Mouse (Mus musculus) effector memory CD4-positive, alpha-beta T cell, adult 5 months (primary cell): Measurements from ENCODE around the gene Casd1. TPM values are rescaled to one million over a fixed set of nuclear protein-coding genes. Genes with fewer than 3 reads are reported as not detected.

Source experiments
- polyA plus RNA-seq: library from polyadenylated mRNA; unstranded; fragments of 100-300 nt; shearing (Covaris generic); gene quantifications from one replicate; pipeline ENCODE4 v1.2.1, GENCODE M21; 2017

Casd1 gene
- polyA plus RNA-seq = 22.4 TPM

DNA sequence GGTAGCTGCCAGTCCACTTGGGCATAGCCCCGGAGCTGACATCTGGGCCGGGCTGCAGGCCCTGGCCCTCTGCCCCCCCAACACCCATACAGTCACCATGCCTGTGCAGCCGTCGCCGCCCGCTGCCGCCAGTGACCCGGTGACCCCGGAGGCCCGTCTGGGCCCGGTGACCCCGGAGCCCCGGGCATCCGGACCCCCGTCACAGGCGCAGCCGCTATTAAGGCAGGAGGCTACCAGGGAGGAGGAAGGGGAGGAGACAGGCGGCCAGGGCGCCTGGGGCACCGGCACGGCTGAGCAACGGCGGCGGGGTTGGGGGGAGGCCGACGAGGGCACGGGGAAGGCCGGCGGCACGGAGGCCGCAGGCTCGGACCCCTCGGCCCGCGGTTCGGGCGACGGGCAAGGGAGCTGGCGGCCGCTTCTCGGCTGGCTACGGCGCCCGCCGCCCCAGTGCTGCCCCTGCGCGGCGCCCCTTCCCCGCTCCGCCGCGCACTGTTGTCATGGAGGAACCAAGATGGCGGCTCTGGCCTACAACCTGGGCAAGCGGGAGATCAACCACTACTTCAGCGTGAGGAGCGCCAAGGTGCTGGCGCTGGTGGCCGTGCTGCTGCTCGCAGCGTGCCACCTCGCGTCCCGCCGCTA lies at the start of gene Casd1:
TSS of gene Casd1 (plus strand) at position 182 of the 639 bp plus-strand sequence.

Other genes starting within 250 kb of the Casd1 start
- gene Col1a2, start 96.0 kb upstream of the Casd1 start, polyA plus RNA-seq = not detected
- gene Sgce, start 146.4 kb downstream of the Casd1 start, polyA plus RNA-seq = not detected
- not detected for gene Peg10, start 146.5 kb downstream of the Casd1 start, polyA plus RNA-seq